Mouse (Mus musculus) fibroblast of lung, adult 2 months (primary cell): ENCODE measurements around the gene Celsr1.
"Not testable (repeated sequence)": the region's sequence is repeated elsewhere in the genome, so short reads cannot be mapped to it uniquely, and the experiment has no call there.

Experiments
- DNase-seq: peaks from one replicate; pipeline ENCODE4 v3.0.0-alpha.2; 2011; ENCODE audit warnings: low read depth

The Celsr1 gene

GRCm38 (mm10) chr15:86064191-86064849 is 30.7 kb upstream of the Celsr1 start:
- no peak for DNase-seq

DNA sequence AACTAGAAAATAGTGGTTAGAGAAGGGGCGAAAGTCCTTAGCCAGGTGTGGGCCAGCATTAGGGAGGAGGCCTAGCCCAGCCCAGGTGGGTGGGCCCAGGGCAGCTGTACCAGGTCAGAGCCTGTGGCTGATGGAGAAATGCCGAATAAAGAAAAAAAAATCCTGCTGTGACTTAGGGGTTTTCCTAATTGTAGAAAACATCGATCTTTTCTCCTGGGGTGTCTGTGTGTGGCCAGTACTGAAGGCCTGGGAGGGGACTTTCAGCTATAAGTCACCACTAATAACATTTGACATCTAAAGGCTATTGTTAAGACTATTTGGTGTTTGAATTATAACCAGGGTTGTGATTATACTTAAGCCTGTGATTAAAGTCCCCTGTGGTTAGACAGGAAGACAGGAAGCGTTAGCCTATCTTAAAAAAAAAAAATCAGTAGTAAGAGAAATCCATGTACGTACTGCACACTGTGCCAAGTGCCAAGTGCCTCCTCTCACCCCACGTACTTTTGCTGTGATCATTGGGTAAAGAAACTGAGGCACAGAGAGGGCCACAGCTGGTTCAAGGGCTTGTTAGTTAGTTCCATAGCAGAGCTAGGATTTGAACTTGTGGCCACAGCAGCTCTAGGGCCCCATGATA is 28.4 kb upstream of the Celsr1 start:
- DNase-seq = no peak

DNA sequence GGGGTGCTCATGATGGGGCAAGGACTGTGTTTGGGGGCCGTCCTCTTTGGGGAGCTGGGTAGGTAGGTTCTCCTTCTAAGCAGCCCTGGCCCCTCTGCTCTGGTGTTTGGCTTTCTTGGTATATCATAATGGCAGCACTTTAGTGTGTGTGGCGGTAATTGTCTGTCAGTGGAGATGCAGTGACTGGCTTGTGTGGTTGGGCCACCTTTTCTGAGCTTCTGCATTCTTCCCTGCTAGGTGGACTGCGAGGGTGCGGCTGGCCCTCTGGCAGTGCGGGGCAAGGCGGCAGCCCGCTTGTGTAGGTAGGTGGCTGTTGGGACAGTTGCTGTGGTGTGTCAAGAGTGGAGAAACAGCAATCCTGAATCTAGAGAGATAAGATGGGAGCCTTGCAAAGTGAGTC is 27.6 kb upstream of the Celsr1 start:
- no peak for DNase-seq

GRCm38 (mm10) chr15:86060581-86060980 is 27.0 kb upstream of the Celsr1 start:
- DNase-seq = no peak

DNA sequence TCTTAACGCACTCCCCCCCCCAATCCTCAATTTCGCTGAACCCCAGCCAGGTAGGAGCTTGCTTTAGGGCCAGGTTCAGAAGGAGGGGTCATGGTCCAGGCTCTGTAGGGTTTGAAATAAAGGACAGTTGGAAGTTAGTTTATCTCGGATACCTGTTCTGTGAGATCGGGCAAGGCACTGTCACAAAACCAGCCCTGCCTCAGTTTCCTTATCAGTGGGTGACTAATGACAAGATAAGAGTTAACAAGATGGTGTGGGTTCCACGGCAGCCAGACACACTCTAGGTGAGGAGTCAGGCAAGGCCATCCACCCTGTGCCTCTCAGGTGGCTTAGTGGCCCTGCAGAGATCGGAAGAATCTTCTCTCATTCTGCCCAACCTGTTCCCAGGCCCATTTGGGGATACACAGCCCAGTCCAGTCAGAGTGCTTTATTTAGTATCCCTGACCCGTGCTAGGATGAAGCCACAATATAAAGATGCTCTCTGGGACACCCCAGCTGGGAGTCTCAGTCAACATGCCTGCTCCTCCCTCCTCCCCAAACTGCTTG is 26.3 kb upstream of the Celsr1 start:
- DNase-seq = no peak

DNA sequence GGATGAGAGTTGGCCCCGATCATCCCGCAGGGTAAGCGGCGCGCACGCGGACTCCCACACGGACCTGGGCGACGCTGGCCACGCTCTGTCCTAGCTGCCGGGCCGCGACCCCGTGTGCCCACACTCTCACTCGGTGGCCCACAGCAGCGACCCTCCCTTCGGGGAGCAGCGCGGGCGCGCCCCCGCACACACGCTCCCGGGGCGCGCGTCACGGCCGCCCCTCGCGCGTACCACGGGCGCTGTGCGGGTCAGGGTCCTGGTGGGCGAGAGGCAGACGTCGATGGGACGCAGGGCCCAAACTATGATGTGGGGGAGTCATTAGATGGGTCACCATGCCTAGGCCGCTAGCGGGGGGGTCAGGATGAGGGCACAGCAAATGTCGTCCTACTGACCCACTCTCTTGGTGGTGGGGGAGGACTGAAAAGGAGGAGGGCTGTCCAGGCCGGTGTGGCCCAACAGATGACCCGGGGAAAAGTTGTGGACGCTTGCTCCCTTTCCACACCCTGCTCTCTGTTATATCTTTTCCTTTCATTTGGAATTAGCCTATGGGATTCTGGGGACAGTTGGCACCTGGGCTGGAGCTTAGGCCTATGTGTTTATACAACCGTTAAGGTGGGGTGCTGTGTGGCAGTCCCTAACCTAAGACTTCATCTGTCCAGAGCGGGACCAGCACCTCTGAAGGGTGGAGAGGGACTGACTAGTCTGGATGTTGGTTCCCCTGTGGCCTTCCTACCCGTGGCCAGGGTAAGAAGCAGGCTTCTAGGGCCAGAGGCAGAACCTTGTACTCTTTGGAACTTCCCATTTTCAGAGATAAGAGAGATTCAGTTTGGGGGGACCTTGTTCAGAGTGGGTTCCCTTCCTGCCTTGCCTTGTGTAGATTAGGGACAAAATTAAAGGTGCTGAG is 25.6 kb upstream of the Celsr1 start:
- DNase-seq = no peak

- DNase-seq = peak; percentile 60
Measured at GRCm38 (mm10) chr15:86058394-86058915, 24.9 kb upstream of the Celsr1 start.

DNA sequence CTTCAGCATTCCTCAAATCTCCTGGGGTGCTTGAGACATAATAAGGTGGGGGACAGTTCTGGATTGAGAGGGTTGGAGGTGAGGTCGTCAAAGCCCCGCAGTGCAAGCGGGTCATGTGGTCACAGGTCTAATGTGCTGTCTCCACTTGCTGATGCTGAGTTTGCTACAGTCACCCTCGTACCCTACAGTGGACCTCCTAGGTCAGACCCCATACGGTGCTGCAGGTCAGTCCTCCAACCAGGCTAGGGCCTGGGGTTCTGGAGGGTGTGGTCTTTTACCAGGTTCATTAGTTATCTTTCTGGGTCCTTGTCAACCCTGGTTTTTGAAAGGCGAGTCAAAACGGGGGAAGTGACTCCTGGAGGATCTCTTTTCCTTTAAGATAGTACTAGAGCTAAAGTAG is 24.3 kb upstream of the Celsr1 start:
- no peak for DNase-seq

DNA sequence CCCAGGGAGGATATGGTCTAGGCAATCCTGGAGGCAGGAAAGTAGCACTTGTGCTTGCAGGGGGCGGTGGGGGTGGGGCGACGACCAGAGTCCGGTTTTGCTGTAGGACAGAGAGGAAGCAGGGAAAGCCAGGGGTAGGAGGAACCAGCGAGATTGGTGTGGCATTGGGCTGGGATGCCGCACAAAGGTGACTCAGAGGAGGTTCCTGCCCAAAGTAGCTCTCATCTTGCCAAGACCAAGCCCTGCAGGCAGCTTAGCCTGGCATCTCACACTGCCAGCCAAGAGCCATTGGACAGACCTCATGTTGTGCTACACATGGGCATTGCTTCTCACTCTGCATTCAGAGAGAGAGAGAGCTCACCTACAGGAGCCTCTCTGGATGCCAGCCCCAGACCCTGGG is 23.8 kb upstream of the Celsr1 start, which contains the start of gene Gramd4:
TSS of gene Gramd4 (plus strand) at position 283 of the 400 bp plus-strand sequence.
- peak; percentile 56 for DNase-seq

GRCm38 (mm10) chr15:86056221-86056760 is 22.7 kb upstream of the Celsr1 start:
- DNase-seq = no peak

DNA sequence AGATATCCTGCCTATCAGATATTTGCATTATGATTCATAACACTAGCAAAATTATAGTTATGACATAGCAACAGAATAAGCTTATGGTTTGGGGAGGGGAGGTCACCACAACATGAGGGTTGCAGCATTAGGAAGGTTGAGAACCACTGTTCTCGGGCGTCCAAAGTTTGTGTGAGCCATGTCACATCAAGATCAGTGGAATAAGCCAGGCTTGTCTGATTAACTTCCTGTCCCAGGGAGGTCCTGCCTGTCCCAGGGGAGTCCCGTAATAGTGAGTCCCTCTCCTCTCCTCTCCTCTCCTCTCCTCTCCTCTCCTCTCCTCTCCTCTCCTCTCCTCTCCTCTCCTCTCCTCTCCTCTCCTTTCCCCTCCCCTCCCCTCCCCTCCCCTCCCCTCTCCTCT is 21.3 kb upstream of the Celsr1 start:
- DNase-seq = not testable (repeated sequence)

DNA sequence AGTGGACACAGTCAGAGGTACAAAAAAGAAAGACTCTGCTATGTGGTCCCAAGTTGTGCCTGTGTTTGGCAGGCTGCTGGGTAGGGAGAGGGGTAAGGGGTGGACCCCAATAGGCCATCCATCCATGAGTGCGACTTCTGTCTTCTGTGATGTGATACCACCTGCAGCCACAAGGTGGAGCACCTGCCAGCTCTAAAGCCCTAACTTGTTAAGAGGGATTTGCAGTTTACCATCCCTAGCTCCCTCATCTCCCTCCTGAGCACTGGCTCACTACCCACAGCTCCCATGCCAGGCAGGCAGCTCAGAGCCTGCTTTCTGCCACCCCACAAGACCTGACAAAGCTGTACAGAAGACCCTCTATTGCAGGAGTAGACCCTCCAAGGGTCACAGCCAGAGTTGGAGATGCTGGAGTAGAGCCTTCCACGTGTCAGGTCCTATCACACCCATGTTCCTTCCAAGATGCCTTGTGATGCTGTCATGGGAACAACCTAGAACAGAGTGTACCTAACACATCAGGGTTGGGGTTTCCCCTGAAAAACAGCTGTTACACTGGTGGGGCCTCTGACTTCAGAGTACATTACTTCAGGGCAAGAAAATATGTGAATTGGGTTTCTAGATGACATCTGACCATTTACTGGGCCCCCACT is 20.4 kb upstream of the Celsr1 start:
- DNase-seq = no peak

GRCm38 (mm10) chr15:86051878-86052478 is 18.4 kb upstream of the Celsr1 start:
- no peak for DNase-seq

DNA sequence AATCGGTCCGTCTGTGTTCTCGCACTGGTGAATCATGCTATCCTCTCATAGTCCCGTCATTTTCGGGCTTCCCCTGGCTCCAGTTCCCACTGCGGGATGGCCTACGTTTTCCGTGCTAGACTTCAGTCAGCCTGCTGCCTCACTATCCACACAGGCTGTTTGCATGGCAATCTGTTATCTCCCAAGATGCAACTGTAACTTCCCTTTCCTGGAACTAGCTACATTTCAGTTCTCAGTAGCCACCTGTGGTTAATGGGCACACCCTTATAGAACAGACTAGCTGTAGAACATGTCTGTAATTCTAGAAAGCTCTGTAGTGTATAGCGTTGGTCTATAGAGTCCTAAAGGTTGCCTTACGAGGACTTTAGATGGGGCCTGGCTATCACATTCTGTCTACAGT is 17.6 kb upstream of the Celsr1 start:
- DNase-seq = no peak

- DNase-seq = no peak
Measured at GRCm38 (mm10) chr15:86050170-86050743, 16.7 kb upstream of the Celsr1 start.

DNA sequence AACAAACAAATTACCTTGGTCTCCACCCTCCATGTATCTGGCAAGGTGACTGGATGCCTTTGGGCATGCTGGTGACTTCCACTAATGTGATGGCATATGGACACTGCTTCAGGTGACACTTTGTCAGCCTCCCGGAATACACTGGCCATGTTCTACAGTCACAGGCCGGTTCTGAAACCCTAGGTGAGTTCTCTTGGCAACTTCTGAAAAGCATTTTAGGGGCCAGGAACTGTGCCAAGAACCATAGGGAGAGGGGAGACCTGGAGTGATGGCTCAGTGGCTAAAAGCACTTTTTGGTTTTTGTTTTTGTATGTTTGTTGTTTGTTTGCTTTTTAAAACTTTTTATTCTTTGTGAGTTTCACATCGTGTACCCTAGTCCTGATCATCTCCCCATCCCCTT is 15.9 kb upstream of the Celsr1 start:
- no peak for DNase-seq

DNA sequence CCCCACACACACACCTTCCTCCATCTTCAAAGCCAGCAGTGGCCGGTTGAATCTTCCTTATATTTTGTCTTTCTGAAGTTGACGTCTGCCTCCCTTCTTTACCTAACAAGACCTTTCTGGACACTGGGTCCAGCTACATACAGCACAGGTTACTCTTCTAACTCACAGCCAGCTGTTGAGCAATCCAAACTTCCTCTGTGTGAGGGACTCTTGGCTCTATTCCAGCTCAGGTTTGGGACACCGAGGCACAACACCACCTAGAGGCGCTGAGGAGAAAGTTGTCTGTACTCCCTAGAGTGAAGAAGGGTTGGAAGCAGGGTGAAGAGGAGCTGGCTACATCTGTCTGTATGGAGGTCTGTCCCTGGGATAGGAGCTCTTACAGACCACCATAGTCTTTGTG is 8.8 kb upstream of the Celsr1 start:
- no peak for DNase-seq

- DNase-seq = no peak
Measured at GRCm38 (mm10) chr15:86041421-86041820, 7.8 kb upstream of the Celsr1 start.

DNA sequence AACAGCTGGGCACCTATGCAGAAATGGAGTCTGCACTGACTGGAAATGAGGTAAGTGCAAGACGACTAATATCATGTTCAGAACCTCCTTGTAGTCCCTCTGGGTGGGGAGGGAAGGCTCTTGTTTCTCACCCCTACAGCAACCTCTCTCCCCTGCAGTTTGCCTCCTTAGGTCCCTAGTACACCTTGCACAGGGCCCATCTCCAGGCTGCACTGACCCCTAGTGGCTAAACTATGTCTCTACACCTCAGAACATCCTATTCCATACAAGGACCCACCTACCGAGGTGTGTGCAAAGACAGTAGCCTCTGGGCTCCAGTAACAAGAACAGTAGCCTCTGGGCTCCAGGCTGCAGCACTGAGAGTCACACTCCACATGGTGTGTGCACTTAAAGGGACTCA is 5.2 kb upstream of the Celsr1 start:
- DNase-seq = no peak

DNA sequence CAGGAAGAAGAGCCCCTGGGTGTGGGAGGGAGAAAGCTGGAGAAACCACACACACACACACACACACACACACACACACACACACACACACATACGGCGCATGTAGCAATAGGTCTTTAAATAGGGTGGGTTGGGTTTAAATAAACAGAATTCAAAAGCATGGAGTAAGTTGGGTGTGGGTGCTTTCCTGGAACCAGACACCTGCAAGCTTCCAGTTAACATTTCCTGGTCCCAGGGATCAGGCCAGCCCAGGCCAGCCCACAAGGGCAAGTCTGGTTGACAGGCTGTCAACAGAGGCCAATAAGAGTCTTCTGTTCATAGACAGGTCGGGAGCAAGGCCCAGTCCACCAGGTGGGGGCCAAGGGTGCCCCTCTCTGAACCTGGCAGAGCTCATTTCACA is 2.3 kb upstream of the Celsr1 start:
- no peak for DNase-seq
